19 mouse cellular contexts compared by ENCODE assay signal in the genomic region with DNA sequence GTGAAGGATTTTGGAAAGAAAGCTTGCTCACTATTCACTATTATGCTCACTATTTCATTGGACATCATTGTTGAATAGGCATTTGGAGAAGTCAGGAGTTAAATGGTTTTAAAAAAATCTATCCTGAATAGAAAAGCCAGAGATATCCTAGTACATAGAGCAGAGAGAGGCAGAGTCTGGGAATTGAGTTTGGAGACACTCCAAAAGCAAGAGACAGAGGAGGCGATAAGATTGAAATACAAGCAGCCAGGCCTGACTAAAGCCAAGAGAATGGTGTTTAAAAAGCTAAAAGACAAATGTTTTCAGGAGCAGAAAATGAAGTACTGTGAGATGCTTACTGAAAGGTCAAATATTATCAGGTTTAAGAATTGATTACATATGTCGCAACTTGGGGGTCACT.
"Had no signal": no experiment of that assay in that cellular context is flagged by ENCODE, and none has a peak within 500 bp of the region (broad histone marks: within the 10 kb centered on the region; RNA-seq: fewer than 3 reads in every experiment).

No protein-coding gene starts in this region.

- ATAC-seq: midbrain, embryonic 16.5 days had no signal

- H3K4me3 ChIP-seq: lung, embryonic 15.5 days; midbrain, embryonic 10.5 days; midbrain, embryonic 12.5 days; myocyte; neural tube, embryonic 13.5 days; neural tube, embryonic 15.5 days had no signal

- H3K27ac ChIP-seq: lung, embryonic 15.5 days; midbrain, embryonic 10.5 days; midbrain, embryonic 12.5 days; neural tube, embryonic 13.5 days; neural tube, embryonic 15.5 days had no signal

- H3K4me1 ChIP-seq: lung, embryonic 15.5 days; midbrain, embryonic 10.5 days; midbrain, embryonic 12.5 days; neural tube, embryonic 13.5 days; neural tube, embryonic 15.5 days had no signal

- DNase-seq: lung, adult 18-20 months; lung, postnatal 10 days; lung, postnatal 4 days; midbrain, embryonic 14.5 days; retina, postnatal 1 day; right cerebral cortex, adult 18-20 months; right cerebral cortex, postnatal 25 days; right cerebral cortex, postnatal 4 days; spleen, adult 18-20 months; thymus, adult 2 months; thymus, postnatal 25 days; thymus, postnatal 4 days had no signal

- H3K9ac ChIP-seq: lung, embryonic 15.5 days; midbrain, embryonic 12.5 days; neural tube, embryonic 13.5 days; neural tube, embryonic 15.5 days had no signal

- H3K36me3 ChIP-seq: lung, embryonic 15.5 days; midbrain, embryonic 10.5 days; midbrain, embryonic 12.5 days; neural tube, embryonic 13.5 days; neural tube, embryonic 15.5 days had no signal

- H3K4me2 ChIP-seq: lung, embryonic 15.5 days; midbrain, embryonic 12.5 days; neural tube, embryonic 13.5 days; neural tube, embryonic 15.5 days had no signal

- H3K9me3 ChIP-seq: lung, embryonic 15.5 days; midbrain, embryonic 10.5 days; midbrain, embryonic 12.5 days; neural tube, embryonic 13.5 days; neural tube, embryonic 15.5 days had no signal

- H3K27me3 ChIP-seq: lung, embryonic 15.5 days; midbrain, embryonic 12.5 days; neural tube, embryonic 13.5 days; neural tube, embryonic 15.5 days had no signal
